Mouse (Mus musculus) MEL (cell line): ENCODE measurements around the gene Top3a. TPM values are rescaled to one million over a fixed set of nuclear protein-coding genes. Genes with fewer than 3 reads are reported as not detected.
A peak's percentile ranks its signal among the peaks of the same experiment; 100 is the strongest.

ENCODE experiments used
- DNase-seq: peaks from one replicate; pipeline ENCODE4 v3.0.0; 2011; ENCODE audit warnings: low read depth, low spot score
- H3K27ac ChIP-seq: 2 replicates; pipeline ENCODE4 v1.5.1; 2012; ENCODE audit warnings: low read depth, mild to moderate bottlenecking, control low read depth, low read length, moderate library complexity; ENCODE audit not compliant: control insufficient read depth
- H3K27me3 ChIP-seq, 2 experiments: fragments of 150-350 bp in 1 of 2; sonication (generic) in 1 of 2; 2 replicates each; pipeline ENCODE4 v1.6.1; 2012; ENCODE audit warnings: low read length in 2 of 2, mild to moderate bottlenecking in 2 of 2, improper control_type of control experiment in 1 of 2, moderate library complexity in 1 of 2; ENCODE audit not compliant: insufficient read depth in 2 of 2, control insufficient read depth in 1 of 2
- H3K36me3 ChIP-seq, 2 experiments: 2 replicates each; pipeline ENCODE4 v1.6.1; 2012 to 2014; ENCODE audit warnings: low read length in 2 of 2, improper control_type of control experiment in 1 of 2, inconsistent platforms in 1 of 2, mild to moderate bottlenecking in 1 of 2; ENCODE audit not compliant: insufficient read depth in 2 of 2, control insufficient read depth in 1 of 2
- H3K4me1 ChIP-seq, 2 experiments: fragments of 150-350 bp in 1 of 2; sonication (generic) in 1 of 2; 2 replicates each; pipeline ENCODE4 v1.6.1; 2012; ENCODE audit warnings: low read length in 2 of 2, improper control_type of control experiment in 1 of 2, mild to moderate bottlenecking in 1 of 2; ENCODE audit not compliant: insufficient read depth in 2 of 2, control insufficient read depth in 1 of 2
- H3K4me3 ChIP-seq, 2 experiments: fragments of 150-350 bp in 1 of 2; sonication (generic) in 1 of 2; 2 replicates each; pipeline ENCODE4 v1.5.1; 2012; ENCODE audit warnings: low read depth in 2 of 2, low read length in 2 of 2, mild to moderate bottlenecking in 2 of 2, moderate library complexity in 2 of 2, control low read depth in 1 of 2, improper control_type of control experiment in 1 of 2; ENCODE audit not compliant: control insufficient read depth in 1 of 2, insufficient read depth in 1 of 2
- H3K79me2 ChIP-seq: 2 replicates; pipeline ENCODE4 v1.6.1; 2012; ENCODE audit warnings: mild to moderate bottlenecking, low read length, moderate library complexity; ENCODE audit not compliant: control insufficient read depth, poor library complexity, insufficient read depth
- H3K9ac ChIP-seq: 2 replicates; pipeline ENCODE4 v1.6.1; 2012; ENCODE audit warnings: low read depth, mild to moderate bottlenecking, control low read depth, low read length, moderate library complexity; ENCODE audit not compliant: control insufficient read depth, poor library complexity, severe bottlenecking
- H3K9me3 ChIP-seq: fragments of 150-350 bp; sonication (generic); replicated peaks from 2 replicates; pipeline ENCODE4 v1.6.1; 2012; ENCODE audit warnings: mild to moderate bottlenecking, low read length, improper control_type of control experiment, moderate library complexity; ENCODE audit not compliant: insufficient read depth
- CHD1 ChIP-seq: IDR thresholded peaks from 2 replicates; pipeline ENCODE4 v1.6.1; 2012; ENCODE audit warnings: low read depth, mild to moderate bottlenecking, inconsistent platforms, low read length, improper control_type of control experiment
- CHD2 ChIP-seq: IDR thresholded peaks from 2 replicates; pipeline ENCODE4 v1.6.1; 2011; ENCODE audit warnings: low read length, improper control_type of control experiment
- CTCF ChIP-seq, 3 experiments: IDR thresholded peaks in 2 of 3; conservative IDR thresholded peaks in 1 of 3; 2 replicates each; pipeline ENCODE4 v1.5.1; 2011 to 2012; ENCODE audit warnings: low read length in 3 of 3, low read depth in 2 of 3, mild to moderate bottlenecking in 2 of 3, improper control_type of control experiment in 1 of 3, inconsistent platforms in 1 of 3, mixed read lengths in 1 of 3, moderate library complexity in 1 of 3; ENCODE audit not compliant: control insufficient read depth in 1 of 3, insufficient read depth in 1 of 3, poor library complexity in 1 of 3, severe bottlenecking in 1 of 3
- ELF1 ChIP-seq: IDR thresholded peaks from 2 replicates; pipeline ENCODE4 v1.6.1; 2014; ENCODE audit warnings: low read depth, mild to moderate bottlenecking, inconsistent platforms, low read length, improper control_type of control experiment, moderate library complexity
- JUND ChIP-seq: IDR thresholded peaks from 2 replicates; pipeline ENCODE4 v1.6.1; 2011; ENCODE audit warnings: low read depth, mild to moderate bottlenecking, improper control_type of control experiment, low read length
- MXI1 ChIP-seq: IDR thresholded peaks from 2 replicates; pipeline ENCODE4 v1.6.1; 2011; ENCODE audit warnings: mild to moderate bottlenecking, low read depth, low read length, improper control_type of control experiment
- NRF1 ChIP-seq: IDR thresholded peaks from 2 replicates; pipeline ENCODE4 v1.6.1; 2014; ENCODE audit warnings: low read depth, mild to moderate bottlenecking, inconsistent platforms, low read length, improper control_type of control experiment, moderate library complexity; ENCODE audit not compliant: poor library complexity, insufficient read depth, severe bottlenecking
- POLR2AphosphoS5 ChIP-seq: IDR thresholded peaks from 2 replicates; pipeline ENCODE4 v1.6.1; 2012; ENCODE audit warnings: low read depth, borderline replicate concordance, mild to moderate bottlenecking, inconsistent platforms, low read length, moderate library complexity, mixed read lengths
- SIN3A ChIP-seq: IDR thresholded peaks from 2 replicates; pipeline ENCODE4 v1.6.1; 2012; ENCODE audit warnings: low read length, improper control_type of control experiment, inconsistent platforms
- SMC3 ChIP-seq: IDR thresholded peaks from 2 replicates; pipeline ENCODE4 v1.6.1; 2011; ENCODE audit warnings: low read depth, low read length, improper control_type of control experiment
- TCF12 ChIP-seq: IDR thresholded peaks from 2 replicates; pipeline ENCODE4 v1.6.1; 2014; ENCODE audit warnings: low read depth, mild to moderate bottlenecking, inconsistent platforms, low read length, improper control_type of control experiment, moderate library complexity
- USF2 ChIP-seq, 2 experiments: IDR thresholded peaks; 2 replicates each; pipeline ENCODE4 v1.6.1; 2011 to 2012; ENCODE audit warnings: improper control_type of control experiment in 2 of 2, low read length in 2 of 2, borderline replicate concordance in 1 of 2, inconsistent platforms in 1 of 2, low read depth in 1 of 2, mild to moderate bottlenecking in 1 of 2; ENCODE audit not compliant: insufficient read depth in 1 of 2
- ZKSCAN1 ChIP-seq: IDR thresholded peaks from 2 replicates; pipeline ENCODE4 v1.6.1; 2012; ENCODE audit warnings: low read depth, mild to moderate bottlenecking, inconsistent platforms, low read length, improper control_type of control experiment, moderate library complexity
- ZMIZ1 ChIP-seq: IDR thresholded peaks from 2 replicates; pipeline ENCODE4 v1.6.1; 2012; ENCODE audit warnings: low read depth, mild to moderate bottlenecking, inconsistent platforms, low read length, improper control_type of control experiment, moderate library complexity
- polyA plus RNA-seq, 2 experiments: library from polyadenylated mRNA; stranded (reverse) in 1 of 2; unstranded in 1 of 2; fragments of >175 nt in 1 of 2; fragments of >200 nt in 1 of 2; gene quantifications; 2 replicates each; pipeline versions ENCODE4 v1.2.1 to v1.2.4; 2012; ENCODE audit warnings: low replicate concordance in 2 of 2, low read depth in 1 of 2; ENCODE audit not compliant: insufficient read length in 2 of 2, insufficient read depth in 1 of 2, missing spikeins in 1 of 2
- total RNA-seq: library from RNA; depleted of rRNA; stranded (reverse); fragments of 300-350 nt; gene quantifications from 2 replicates; pipeline ENCODE4 v1.2.3, GENCODE M21; 2012

The Top3a gene
- total and polyA plus RNA-seq, 3 experiments, result 17.7 to 18.4 TPM; not detected in 1

DNA sequence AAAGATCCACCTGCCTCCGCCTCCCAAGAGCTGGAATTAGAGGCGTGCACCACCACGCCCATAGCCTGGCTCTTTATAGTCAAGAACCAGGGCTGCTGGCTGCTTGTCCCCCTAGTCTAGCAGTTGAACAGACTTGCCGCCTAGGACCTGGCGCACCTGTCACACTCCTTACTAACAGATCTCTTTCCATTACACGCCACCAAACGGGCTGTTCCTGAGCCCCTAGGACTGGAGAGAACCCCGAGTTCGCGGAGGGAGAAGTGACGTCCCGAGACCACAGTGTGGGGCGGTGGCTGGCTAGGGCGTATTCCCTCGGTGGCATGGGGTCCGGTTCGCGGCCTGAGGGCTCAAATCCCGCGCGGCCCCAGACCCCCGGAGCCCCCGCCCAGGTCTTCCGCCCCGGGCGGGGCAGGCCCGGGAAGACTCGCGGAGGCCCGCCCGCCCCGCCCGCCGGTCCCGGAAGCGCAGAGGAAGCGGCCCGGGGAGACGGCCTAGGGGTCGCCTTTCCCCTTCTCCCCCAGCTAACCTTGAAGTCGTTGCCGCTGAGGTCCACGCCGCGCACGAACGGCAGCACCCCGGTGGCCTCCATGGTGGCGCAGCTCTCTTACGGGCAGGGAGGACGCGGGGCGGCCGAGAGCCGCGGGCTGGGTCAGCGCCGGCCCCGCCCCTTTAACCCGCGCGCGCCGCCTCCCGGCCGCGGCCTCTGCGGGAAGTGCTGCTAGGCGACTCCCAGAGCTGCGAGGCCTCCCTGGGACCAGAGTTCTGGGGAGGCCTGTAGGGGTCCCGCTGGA lies 50.4 kb downstream of the Top3a start, which contains the start of gene Flii (continued):
- TF ChIP-seq USF2 (IDR thresholded peaks at IDR 0.05; ENCODE audit: borderline replicate concordance in 1 of 2, insufficient read depth in 1 of 2, low read depth in 1 of 2, low read length in 2 of 2) (no peak), ZMIZ1 (no peak), ELF1 (peak; percentile 77; the same call in 1 of the 2 replicates), NRF1 (0 out of 2 replicates have a peak, but pooled peaks have one; percentile 12)

- DNase-seq, result no peak
- Histone ChIP-seq H3K4me1 (no peaks in the 10 kb centered on the region), H3K79me2 (no peaks in the 10 kb centered on the region), H3K27ac (no peak overlapping the region), H3K9me3 (no peaks in the 10 kb centered on the region), H3K4me3 (no peak overlapping the region), H3K27me3 (no peaks in the 10 kb centered on the region), H3K9ac (no peak overlapping the region), H3K36me3 (no peaks in the 10 kb centered on the region; a peak in 1 of 4 replicates)
- TF ChIP-seq SMC3 (no peak), MXI1 (no peak), POLR2AphosphoS5 (no peak), CTCF (IDR thresholded peaks at IDR 0.05 in 2 of 3, conservative IDR thresholded peaks at IDR 0.05 in 1 of 3; ENCODE audit: control insufficient read depth in 1 of 3, insufficient read depth in 1 of 3, low read depth in 2 of 3, low read length in 3 of 3, poor library complexity in 1 of 3, severe bottlenecking in 1 of 3) (no peak), ZKSCAN1 (no peak), TCF12 (no peak), NRF1 (no peak), CHD2 (no peak)
Measured at GRCm38 (mm10) chr11:60719263-60719662, 57.9 kb downstream of the Top3a start.

- Histone ChIP-seq H3K27ac (no peak overlapping the region), H3K9ac (no peak overlapping the region), H3K27me3 (no peaks in the 10 kb centered on the region), H3K36me3 (peaks cover 0 to 3% of the 10 kb centered on the region in 2 experiments; a peak in 1 of 4 replicates), H3K4me1 (no peaks in the 10 kb centered on the region), H3K4me3 (no peak overlapping the region), H3K9me3 (no peaks in the 10 kb centered on the region), H3K79me2 (no peaks in the 10 kb centered on the region)
- no peak for TF ChIP-seq JUND
- no peak for TF ChIP-seq NRF1
- no peak for TF ChIP-seq SIN3A
- no peak for TF ChIP-seq CHD1
- TF ChIP-seq CTCF (IDR thresholded peaks at IDR 0.05 in 2 of 3, conservative IDR thresholded peaks at IDR 0.05 in 1 of 3; ENCODE audit: control insufficient read depth in 1 of 3, insufficient read depth in 1 of 3, low read depth in 2 of 3, low read length in 3 of 3, poor library complexity in 1 of 3, severe bottlenecking in 1 of 3), result no peak
- DNase-seq, result no peak
Measured at GRCm38 (mm10) chr11:60715833-60716232, 61.3 kb downstream of the Top3a start.
